Mouse (Mus musculus) hindbrain, postnatal 0 days (tissue): ENCODE measurements around the gene Htr2b. TPM values are rescaled to one million over a fixed set of nuclear protein-coding genes. Genes with fewer than 3 reads are reported as not detected.
A peak's percentile ranks its signal among the peaks of the same experiment; 100 is the strongest.

Experiments
- ATAC-seq: fragments of 200-750 bp; cut with Nextera tagmentation; 2 replicates; pipeline ENCODE4 v1.8.0; 2017; ENCODE audit warnings: mild to moderate bottlenecking, moderate TSS enrichment, moderate library complexity
- DNase-seq: peaks from one replicate; pipeline ENCODE4 v3.0.0-alpha.2; 2015; ENCODE audit warnings: low spot score
- H3K27ac ChIP-seq: fragments of 300-500 bp; sonication (generic); 2 replicates; pipeline ENCODE4 v1.5.1; 2014; ENCODE audit warnings: mild to moderate bottlenecking
- H3K27me3 ChIP-seq: fragments of 300-500 bp; sonication (generic); 2 replicates; pipeline ENCODE4 v1.6.1; 2014; ENCODE audit warnings: low read length, mixed read lengths; ENCODE audit not compliant: insufficient read depth
- H3K36me3 ChIP-seq: fragments of 300-500 bp; sonication (generic); 2 replicates; pipeline ENCODE4 v1.6.1; 2014; ENCODE audit warnings: low read length, mixed read lengths; ENCODE audit not compliant: insufficient read depth
- H3K4me1 ChIP-seq: fragments of 300-500 bp; sonication (generic); 2 replicates; pipeline ENCODE4 v1.6.1; 2014; ENCODE audit warnings: antibody characterized with exemption, low read length, mixed read lengths; ENCODE audit not compliant: insufficient read depth
- H3K4me2 ChIP-seq: fragments of 300-500 bp; sonication (generic); 2 replicates; pipeline ENCODE4 v1.6.1; 2014; ENCODE audit warnings: low read depth, mild to moderate bottlenecking, low read length, moderate library complexity, mixed read lengths
- H3K4me3 ChIP-seq: fragments of 300-500 bp; sonication (generic); 2 replicates; pipeline ENCODE4 v1.5.1; 2014; ENCODE audit warnings: low read length
- H3K9ac ChIP-seq: fragments of 300-500 bp; sonication (generic); replicated peaks from 2 replicates; pipeline ENCODE4 v1.6.1; 2014; ENCODE audit warnings: mild to moderate bottlenecking, low read length, moderate library complexity, mixed read lengths
- H3K9me3 ChIP-seq: fragments of 300-500 bp; sonication (generic); 2 replicates; pipeline ENCODE4 v1.6.1; 2016; ENCODE audit warnings: low read length, mixed read lengths
- CTCF ChIP-seq: IDR thresholded peaks from 2 replicates; pipeline ENCODE4 v1.5.1; 2016; ENCODE audit warnings: antibody characterized with exemption, control low read depth, low read depth
- WGBS: fragments of 180-500 bp; shearing (Covaris S2); extraction: QIAGEN DNeasy Blood & Tissue Kit; methylation state at CpG from one replicate; pipeline ENCODE4 v1.1.7; 2014; 5-methylcytosine and 5-hydroxymethylcytosine counted together
- polyA plus RNA-seq: library from polyadenylated mRNA; unstranded; fragments of >200 nt; fragmentation: Nextera tagmentation; extraction: Ambion mirVana; gene quantifications from 2 replicates; pipeline ENCODE4 v1.2.1, GENCODE M21; 2015
- total RNA-seq: library from RNA; depleted of rRNA; stranded (reverse); fragments of >200 nt; gene quantifications from 2 replicates; pipeline ENCODE4 v1.2.3, GENCODE M21; 2014; rRNA removed

The Htr2b gene
- total RNA-seq (not detected in 2 replicates), polyA plus RNA-seq (0.24 and 0.44 TPM in 2 replicates)

- WGBS: 43% methylated on average over 6 of the region's 6 CpGs
- Histone ChIP-seq H3K36me3 (0 out of 2 replicates have a peak, but pooled peaks cover 5% of the 10 kb centered on the region), H3K4me1 (no peaks in the 10 kb centered on the region), H3K4me3 (no peak within 1 kb of the TSS), H3K27ac (no peak within 1 kb of the TSS), H3K27me3 (no peaks in the 10 kb centered on the region), H3K4me2 (no peak within 1 kb of the TSS), H3K9ac (no peak within 1 kb of the TSS), H3K9me3 (no peaks in the 10 kb centered on the region)
- TF ChIP-seq CTCF: no peak
- ATAC-seq (no peak), DNase-seq (peak; percentile 20)
Observed at GRCm38 (mm10) chr1:86111779-86112178, at the start of gene Htr2b. TSS of gene Htr2b (minus strand) at chr1:86111970.

GRCm38 (mm10) chr1:86161061-86161460 is 49.3 kb upstream of the Htr2b start:
- H3K9me3 ChIP-seq: no peaks in the 10 kb centered on the region
- no peak overlapping the region for H3K9ac ChIP-seq
- H3K4me2 ChIP-seq: no peak overlapping the region
- WGBS: 96% methylated on average over 5 of the region's 5 CpGs
- no peak overlapping the region for H3K27ac ChIP-seq
- DNase-seq (no peak), ATAC-seq (no peak)
- no peaks in the 10 kb centered on the region for H3K27me3 ChIP-seq
- H3K4me3 ChIP-seq: no peak overlapping the region
- TF ChIP-seq CTCF: no peak
- H3K4me1 ChIP-seq: 0 out of 2 replicates have a peak, but pooled peaks cover 2% of the 10 kb centered on the region
- H3K36me3 ChIP-seq: peaks cover 56% of the 10 kb centered on the region

GRCm38 (mm10) chr1:86160479-86160878 is 48.7 kb upstream of the Htr2b start:
- DNase-seq (no peak), ATAC-seq (no peak)
- 96% methylated on average over 5 of the region's 5 CpGs for WGBS
- Histone ChIP-seq H3K4me2 (no peak overlapping the region), H3K27ac (no peak overlapping the region), H3K4me1 (0 out of 2 replicates have a peak, but pooled peaks cover 2% of the 10 kb centered on the region), H3K27me3 (no peaks in the 10 kb centered on the region), H3K4me3 (no peak overlapping the region), H3K36me3 (peaks cover 51% of the 10 kb centered on the region), H3K9ac (no peak overlapping the region), H3K9me3 (no peaks in the 10 kb centered on the region)
- no peak for TF ChIP-seq CTCF

- no peaks in the 10 kb centered on the region for H3K9me3 ChIP-seq
- H3K4me3 ChIP-seq: no peak overlapping the region
- H3K9ac ChIP-seq: no peak overlapping the region
- no peak for DNase-seq
- WGBS: 95% methylated on average over 6 of the region's 6 CpGs
- peaks cover 48% of the 10 kb centered on the region for H3K36me3 ChIP-seq
- TF ChIP-seq CTCF: no peak
- no peak for ATAC-seq
- H3K27ac ChIP-seq: no peak overlapping the region
- no peak overlapping the region for H3K4me2 ChIP-seq
- H3K27me3 ChIP-seq: no peaks in the 10 kb centered on the region
- 0 out of 2 replicates have a peak, but pooled peaks cover 2% of the 10 kb centered on the region for H3K4me1 ChIP-seq
Observed at GRCm38 (mm10) chr1:86160059-86160458, 48.3 kb upstream of the Htr2b start.

GRCm38 (mm10) chr1:86156595-86156994 is 44.8 kb upstream of the Htr2b start:
- no peak for ATAC-seq
- WGBS: 91% methylated on average over 6 of the region's 6 CpGs
- no peak for TF ChIP-seq CTCF

GRCm38 (mm10) chr1:86156075-86156474 is 44.3 kb upstream of the Htr2b start:
- no peak overlapping the region for H3K27ac ChIP-seq
- H3K27me3 ChIP-seq: no peaks in the 10 kb centered on the region
- H3K4me1 ChIP-seq: 0 out of 2 replicates have a peak, but pooled peaks cover 7% of the 10 kb centered on the region
- H3K36me3 ChIP-seq: peaks cover 21% of the 10 kb centered on the region
- ATAC-seq (no peak), DNase-seq (no peak)
- 0 out of 2 replicates have a peak overlapping the region, but pooled peaks have one; percentile 21 for H3K9ac ChIP-seq
- TF ChIP-seq CTCF: no peak
- H3K4me2 ChIP-seq: no peak overlapping the region
- WGBS: 83% methylated on average over 3 of the region's 3 CpGs
- no peak overlapping the region for H3K4me3 ChIP-seq
- H3K9me3 ChIP-seq: no peaks in the 10 kb centered on the region

More at GRCm38 (mm10) chr1:86156595-86156994, 44.8 kb upstream of the Htr2b start:
- Histone ChIP-seq H3K4me2 (no peak overlapping the region), H3K36me3 (peaks cover 27% of the 10 kb centered on the region), H3K27me3 (no peaks in the 10 kb centered on the region), H3K9ac (no peak overlapping the region), H3K4me3 (no peak overlapping the region), H3K27ac (no peak overlapping the region), H3K9me3 (no peaks in the 10 kb centered on the region), H3K4me1 (0 out of 2 replicates have a peak, but pooled peaks cover 7% of the 10 kb centered on the region)
- no peak for DNase-seq

- 0 out of 2 replicates have a peak, but pooled peaks cover 7% of the 10 kb centered on the region for H3K4me1 ChIP-seq
- DNase-seq (no peak), ATAC-seq (no peak; the same call in 1 of the 2 replicates)
- peak overlapping the region; percentile 71 for H3K9ac ChIP-seq
- peaks cover 9% of the 10 kb centered on the region; the same call in 1 of the 2 replicates for H3K36me3 ChIP-seq
- 0% methylated on average over 17 of the region's 18 CpGs for WGBS
- TF ChIP-seq CTCF: no peak
- no peaks in the 10 kb centered on the region for H3K27me3 ChIP-seq
- H3K4me3 ChIP-seq: peak overlapping the region; percentile 73
- H3K9me3 ChIP-seq: no peaks in the 10 kb centered on the region
- peak overlapping the region; percentile 73 for H3K4me2 ChIP-seq
- H3K27ac ChIP-seq: peak overlapping the region; percentile 81
Observed at GRCm38 (mm10) chr1:86154824-86155164, 43.0 kb upstream of the Htr2b start.
